Mouse (Mus musculus) embryonic fibroblast, embryonic 13.5 days (primary cell): ENCODE data around the gene Plg.

Experiments used
- CTCF ChIP-seq: IDR thresholded peaks from 2 replicates; pipeline ENCODE4 v1.5.1; 2011; ENCODE audit warnings: mild to moderate bottlenecking, control low read depth, low read length, moderate library complexity, borderline replicate concordance; ENCODE audit not compliant: insufficient read depth
- POLR2A ChIP-seq: IDR thresholded peaks from 2 replicates; pipeline ENCODE4 v1.6.1; 2011; ENCODE audit warnings: low read depth, mild to moderate bottlenecking, control low read depth, low read length, moderate library complexity

GRCm38 (mm10) chr17:12363601-12364425 lies 14.6 kb upstream of the Plg start:
- TF ChIP-seq POLR2A (no peak), CTCF (no peak)
